Mouse (Mus musculus): ENCODE results near the gene Atp6v0e. TPM values are rescaled to one million over a fixed set of nuclear protein-coding genes. Genes with fewer than 3 reads are reported as not detected.

Gene Atp6v0e
- polyA plus RNA-seq, 1 experiment from 2014 or later: 185 TPM

DNA sequence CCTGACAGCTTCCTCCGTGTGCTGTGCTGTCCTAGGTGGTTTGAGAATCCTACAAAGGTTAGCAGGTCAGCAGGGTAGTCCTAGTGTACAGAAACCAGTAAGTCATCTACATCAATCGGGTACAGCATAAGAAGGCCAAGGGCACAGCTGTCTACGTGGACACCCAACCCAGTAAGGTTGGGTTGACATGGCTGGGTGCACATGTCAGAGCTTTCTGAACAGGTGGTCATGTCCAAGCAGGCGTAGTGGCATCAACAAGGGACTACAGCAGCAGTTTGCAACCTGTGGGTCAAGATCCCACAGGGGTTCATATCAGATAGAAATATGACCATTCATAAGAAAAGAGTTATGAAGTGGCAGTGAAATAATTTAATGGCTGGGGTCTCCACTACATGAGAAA, 2.6 kb downstream of the Atp6v0e start:
- Histone ChIP-seq H3K9ac (ENCODE audit: low read length) (no peak overlapping the region), H3K9me3 (replicated peaks; ENCODE audit: control insufficient read depth, low read length) (no peaks in the 10 kb centered on the region), H3K4me3 (ENCODE audit: low read depth, low read length) (no peak overlapping the region), H3K4me1 (ENCODE audit: control insufficient read depth, insufficient read depth, low read length) (peaks cover 7% of the 10 kb centered on the region), H3K4me2 (ENCODE audit: low read length) (no peak overlapping the region), H3K36me3 (ENCODE audit: control insufficient read depth, insufficient read depth, low read length) (no peaks in the 10 kb centered on the region), H3K27ac (ENCODE audit: low read depth, low read length) (no peak overlapping the region), H3K27me3 (replicated peaks; ENCODE audit: control insufficient read depth, insufficient read depth, low read length) (0 out of 2 replicates have a peak, but pooled peaks cover 3% of the 10 kb centered on the region)
- no peak for ATAC-seq
- no peak for DNase-seq (ENCODE audit: low spot score)
- WGBS: 85% methylated on average over 4 of the region's 4 CpGs

DNA sequence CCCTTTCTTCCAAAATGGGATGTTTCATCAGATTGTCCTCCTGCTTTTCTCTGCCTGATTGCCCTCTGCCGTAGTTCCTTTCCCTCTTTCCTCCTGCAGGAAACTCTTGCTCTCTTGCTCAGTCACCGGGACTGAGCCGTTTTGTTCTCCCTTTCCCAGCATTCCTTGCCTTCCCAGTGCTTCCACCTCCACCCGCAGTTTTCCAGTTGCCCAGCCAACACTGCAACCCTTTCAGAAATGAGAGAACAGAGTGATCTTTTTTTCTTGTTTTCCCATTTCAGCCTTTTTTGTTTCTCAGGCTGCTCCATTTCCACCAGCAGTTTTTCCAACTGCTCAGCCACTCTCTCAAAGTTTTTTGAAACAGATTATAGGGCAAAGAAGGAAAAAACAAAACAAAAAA, 8.2 kb downstream of the Atp6v0e start:
- ATAC-seq (no peak), DNase-seq (ENCODE audit: low spot score) (no peak)
- Histone ChIP-seq H3K27ac (ENCODE audit: low read depth, low read length) (no peak overlapping the region), H3K36me3 (ENCODE audit: control insufficient read depth, insufficient read depth, low read length) (no peaks in the 10 kb centered on the region), H3K4me1 (ENCODE audit: control insufficient read depth, insufficient read depth, low read length) (no peaks in the 10 kb centered on the region), H3K9me3 (replicated peaks; ENCODE audit: control insufficient read depth, low read length) (no peaks in the 10 kb centered on the region), H3K4me3 (ENCODE audit: low read depth, low read length) (no peak overlapping the region), H3K4me2 (ENCODE audit: low read length) (no peak overlapping the region), H3K27me3 (replicated peaks; ENCODE audit: control insufficient read depth, insufficient read depth, low read length) (0 out of 2 replicates have a peak, but pooled peaks cover 3% of the 10 kb centered on the region), H3K9ac (ENCODE audit: low read length) (no peak overlapping the region)
- 59% methylated on average over 4 of the region's 4 CpGs for WGBS

DNA sequence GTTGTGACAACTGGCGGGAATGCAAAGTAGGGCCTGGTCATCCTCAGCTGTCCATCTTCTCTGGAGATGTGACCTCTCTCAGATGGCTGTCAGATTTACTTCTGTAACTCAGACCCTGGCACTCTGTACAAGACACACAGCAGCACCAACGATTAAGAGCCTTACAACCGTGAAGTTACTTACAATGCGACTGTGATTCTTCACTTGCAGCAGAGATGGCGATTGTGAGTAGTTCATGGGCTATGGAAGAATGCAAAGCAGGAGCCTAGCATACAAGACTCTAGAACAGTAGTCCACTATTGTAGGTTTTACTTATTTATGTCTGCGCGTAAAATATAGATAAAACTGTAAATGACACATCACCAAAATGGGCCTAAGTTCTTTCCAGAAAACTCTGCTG, 12.8 kb downstream of the Atp6v0e start:
- no peaks in the 10 kb centered on the region for H3K36me3 ChIP-seq (ENCODE audit: control insufficient read depth, insufficient read depth, low read length)
- peak overlapping the region; percentile 80 for H3K9ac ChIP-seq (ENCODE audit: low read length)
- no peaks in the 10 kb centered on the region for H3K9me3 ChIP-seq (replicated peaks; ENCODE audit: control insufficient read depth, low read length)
- peak overlapping the region; percentile 86 for H3K4me3 ChIP-seq (ENCODE audit: low read depth, low read length)
- peak overlapping the region; percentile 79; the same call in 1 of the 2 replicates for H3K27ac ChIP-seq (ENCODE audit: low read depth, low read length)
- H3K4me1 ChIP-seq (ENCODE audit: control insufficient read depth, insufficient read depth, low read length): peaks cover 14% of the 10 kb centered on the region
- 19% methylated on average over 7 of the region's 7 CpGs for WGBS
- DNase-seq (ENCODE audit: low spot score): no peak
- no peaks in the 10 kb centered on the region for H3K27me3 ChIP-seq (replicated peaks; ENCODE audit: control insufficient read depth, insufficient read depth, low read length)
- peak; percentile 25 for ATAC-seq
- peak overlapping the region; percentile 77 for H3K4me2 ChIP-seq (ENCODE audit: low read length)

DNA sequence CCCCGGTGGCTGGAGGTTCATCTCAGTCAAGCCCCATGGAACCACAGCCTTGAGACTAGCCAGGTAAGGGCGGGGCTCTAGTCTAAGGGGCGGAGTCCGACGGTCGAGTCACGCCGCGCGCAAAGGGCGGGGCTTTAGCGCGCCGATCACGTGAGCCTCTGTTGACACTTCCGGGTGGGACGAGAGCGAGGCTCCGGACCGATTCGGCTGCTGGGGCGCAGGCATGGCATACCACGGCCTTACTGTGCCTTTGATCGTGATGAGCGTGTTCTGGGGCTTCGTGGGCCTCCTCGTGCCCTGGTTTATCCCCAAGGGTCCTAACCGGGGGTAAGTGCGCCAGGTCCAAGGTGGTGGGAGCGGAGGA, 13.2 kb downstream of the Atp6v0e start:
- H3K27ac ChIP-seq (ENCODE audit: low read depth, low read length): peak overlapping the region; percentile 79
- DNase-seq (ENCODE audit: low spot score) (peak; percentile 94), ATAC-seq (peak; percentile 97)
- WGBS: under 1% methylated on average over 30 of the region's 30 CpGs
- H3K9me3 ChIP-seq (replicated peaks; ENCODE audit: control insufficient read depth, low read length): no peaks in the 10 kb centered on the region
- no peaks in the 10 kb centered on the region for H3K36me3 ChIP-seq (ENCODE audit: control insufficient read depth, insufficient read depth, low read length)
- peak overlapping the region; percentile 80 for H3K9ac ChIP-seq (ENCODE audit: low read length)
- H3K4me3 ChIP-seq (ENCODE audit: low read depth, low read length): peak overlapping the region; percentile 86
- peaks cover 14% of the 10 kb centered on the region for H3K4me1 ChIP-seq (ENCODE audit: control insufficient read depth, insufficient read depth, low read length)
- H3K27me3 ChIP-seq (replicated peaks; ENCODE audit: control insufficient read depth, insufficient read depth, low read length): no peaks in the 10 kb centered on the region
- H3K4me2 ChIP-seq (ENCODE audit: low read length): peak overlapping the region; percentile 77

DNA sequence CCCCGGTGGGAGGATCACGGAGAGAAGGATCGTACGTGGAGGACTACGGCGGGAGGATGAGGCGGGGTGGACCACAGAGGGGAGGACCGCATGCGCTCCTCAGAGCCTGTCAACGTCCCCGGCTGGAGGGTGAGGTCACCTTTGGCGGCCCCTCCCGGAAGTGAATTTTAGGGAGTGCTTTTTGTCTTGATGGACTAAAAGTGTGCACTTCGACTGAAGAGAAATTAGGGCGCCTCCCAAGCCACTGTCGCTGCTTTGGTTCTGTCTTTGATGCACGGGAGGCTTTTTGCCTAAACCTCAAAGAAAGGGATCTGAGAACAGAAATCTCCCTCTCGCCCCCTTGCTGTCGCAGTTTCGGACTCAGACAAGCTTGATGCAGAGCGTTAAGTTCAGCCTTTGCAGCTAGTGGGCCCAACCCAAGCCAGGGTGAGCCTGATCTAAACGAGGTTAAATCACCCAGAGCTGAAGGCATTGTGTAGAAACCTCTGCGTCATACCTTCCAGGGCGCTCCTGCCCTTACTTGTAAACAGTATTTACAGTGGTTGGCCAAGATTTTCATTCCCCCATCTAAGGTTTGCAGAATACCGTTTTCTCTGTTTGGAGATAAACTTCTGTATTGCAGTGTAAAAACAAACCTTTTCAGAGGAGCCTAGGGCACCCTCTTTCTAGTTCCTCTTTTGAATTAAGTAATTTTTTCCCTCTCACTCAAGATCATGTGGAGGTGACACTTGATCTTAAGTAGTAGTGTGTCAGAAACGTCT, 13.8 kb downstream of the Atp6v0e start:
- peak overlapping the region; percentile 77 for H3K4me2 ChIP-seq (ENCODE audit: low read length)
- 3% methylated on average over 26 of the region's 26 CpGs for WGBS
- peaks cover 14% of the 10 kb centered on the region for H3K4me1 ChIP-seq (ENCODE audit: control insufficient read depth, insufficient read depth, low read length)
- no peaks in the 10 kb centered on the region for H3K36me3 ChIP-seq (ENCODE audit: control insufficient read depth, insufficient read depth, low read length)
- peak overlapping the region; percentile 79 for H3K27ac ChIP-seq (ENCODE audit: low read depth, low read length)
- H3K27me3 ChIP-seq (replicated peaks; ENCODE audit: control insufficient read depth, insufficient read depth, low read length): no peaks in the 10 kb centered on the region
- ATAC-seq (peak; percentile 88), DNase-seq (ENCODE audit: low spot score) (peak; percentile 69)
- peak overlapping the region; percentile 80 for H3K9ac ChIP-seq (ENCODE audit: low read length)
- H3K9me3 ChIP-seq (replicated peaks; ENCODE audit: control insufficient read depth, low read length): no peaks in the 10 kb centered on the region
- H3K4me3 ChIP-seq (ENCODE audit: low read depth, low read length): peak overlapping the region; percentile 86

DNA sequence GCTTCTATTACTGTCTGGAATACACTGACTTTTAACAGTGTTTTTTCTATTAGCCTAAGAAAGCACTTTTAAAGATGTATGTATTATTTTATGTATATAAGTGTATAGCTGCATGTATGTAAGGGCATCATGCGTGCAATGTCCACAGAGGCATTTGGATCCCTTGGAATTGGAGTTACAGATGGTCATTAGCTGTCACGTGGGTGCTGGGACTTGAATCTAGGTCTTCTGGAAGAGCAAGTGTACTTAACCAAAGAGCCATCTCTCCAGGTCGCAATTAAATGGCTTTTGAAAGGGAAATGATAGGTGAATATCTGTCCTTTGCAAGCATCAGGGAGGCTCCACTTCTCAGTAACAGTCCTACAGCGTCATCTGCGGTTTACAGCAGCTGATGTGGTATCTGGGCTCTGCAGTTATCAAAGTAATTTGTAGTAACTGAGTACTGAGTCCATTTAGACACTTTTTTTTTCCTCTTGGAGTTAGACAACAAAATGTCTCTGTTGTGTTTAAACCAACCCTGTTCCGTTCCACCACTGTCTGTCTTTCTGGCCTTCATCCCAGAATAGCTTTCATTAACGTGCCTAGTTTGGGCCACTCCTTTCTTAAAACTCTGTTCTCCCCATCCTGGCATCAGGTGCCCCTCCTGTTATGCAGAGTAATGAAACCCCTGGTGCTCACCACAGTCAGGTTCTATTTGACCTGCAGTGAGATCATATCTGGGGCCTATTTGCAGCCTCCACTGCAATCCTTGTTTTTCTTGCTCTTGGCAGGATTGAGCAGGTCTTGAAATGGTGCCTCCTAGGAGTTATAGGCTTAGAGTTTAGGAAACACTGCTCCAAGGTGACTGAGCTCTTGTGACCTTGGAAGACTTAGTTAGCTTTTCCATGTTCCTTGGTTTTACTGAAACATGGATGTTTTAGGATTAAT, 14.9 kb downstream of the Atp6v0e start:
- H3K9ac ChIP-seq (ENCODE audit: low read length): peak overlapping the region; percentile 80; the same call in 1 of the 2 replicates
- H3K27ac ChIP-seq (ENCODE audit: low read depth, low read length): no peak overlapping the region
- no peak for DNase-seq (ENCODE audit: low spot score)

DNA sequence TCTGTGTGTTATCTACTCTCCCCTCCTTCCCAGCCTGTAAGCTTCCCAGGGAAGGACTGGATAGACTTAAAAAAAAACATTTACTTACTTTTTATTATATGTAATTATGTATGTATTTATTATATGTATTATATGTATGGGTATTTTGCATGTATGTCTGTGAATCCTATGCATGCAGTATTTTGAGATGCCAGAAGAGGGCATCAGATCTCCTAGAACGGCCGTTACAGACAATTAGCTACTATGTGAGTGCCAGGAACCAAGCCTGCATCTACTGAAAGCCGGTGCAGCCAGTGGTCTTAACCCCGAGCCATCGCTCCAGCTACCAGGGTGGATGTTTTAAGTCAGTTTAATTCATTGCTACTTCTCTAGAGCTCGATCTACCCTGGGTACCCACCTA, 18.2 kb downstream of the Atp6v0e start:
- Histone ChIP-seq H3K9ac (ENCODE audit: low read length) (no peak overlapping the region), H3K9me3 (replicated peaks; ENCODE audit: control insufficient read depth, low read length) (no peaks in the 10 kb centered on the region), H3K27ac (ENCODE audit: low read depth, low read length) (no peak overlapping the region), H3K4me2 (ENCODE audit: low read length) (no peak overlapping the region), H3K4me1 (ENCODE audit: control insufficient read depth, insufficient read depth, low read length) (peaks cover 14% of the 10 kb centered on the region), H3K36me3 (ENCODE audit: control insufficient read depth, insufficient read depth, low read length) (peaks cover 21% of the 10 kb centered on the region; the same call in 1 of the 2 replicates), H3K4me3 (ENCODE audit: low read depth, low read length) (no peak overlapping the region), H3K27me3 (replicated peaks; ENCODE audit: control insufficient read depth, insufficient read depth, low read length) (no peaks in the 10 kb centered on the region)
- ATAC-seq: no peak
- 87% methylated on average over 6 of the region's 6 CpGs for WGBS
- no peak for DNase-seq (ENCODE audit: low spot score)

More for the DNA sequence above, 14.9 kb downstream of the Atp6v0e start:
- Histone ChIP-seq H3K4me1 (ENCODE audit: control insufficient read depth, insufficient read depth, low read length) (peaks cover 14% of the 10 kb centered on the region), H3K27me3 (replicated peaks; ENCODE audit: control insufficient read depth, insufficient read depth, low read length) (no peaks in the 10 kb centered on the region), H3K9me3 (replicated peaks; ENCODE audit: control insufficient read depth, low read length) (no peaks in the 10 kb centered on the region), H3K36me3 (ENCODE audit: control insufficient read depth, insufficient read depth, low read length) (0 out of 2 replicates have a peak, but pooled peaks cover 4% of the 10 kb centered on the region), H3K4me3 (ENCODE audit: low read depth, low read length) (no peak overlapping the region), H3K4me2 (ENCODE audit: low read length) (peak overlapping the region; percentile 77)
- no peak for ATAC-seq
- WGBS: 78% methylated on average over 7 of the region's 7 CpGs

DNA sequence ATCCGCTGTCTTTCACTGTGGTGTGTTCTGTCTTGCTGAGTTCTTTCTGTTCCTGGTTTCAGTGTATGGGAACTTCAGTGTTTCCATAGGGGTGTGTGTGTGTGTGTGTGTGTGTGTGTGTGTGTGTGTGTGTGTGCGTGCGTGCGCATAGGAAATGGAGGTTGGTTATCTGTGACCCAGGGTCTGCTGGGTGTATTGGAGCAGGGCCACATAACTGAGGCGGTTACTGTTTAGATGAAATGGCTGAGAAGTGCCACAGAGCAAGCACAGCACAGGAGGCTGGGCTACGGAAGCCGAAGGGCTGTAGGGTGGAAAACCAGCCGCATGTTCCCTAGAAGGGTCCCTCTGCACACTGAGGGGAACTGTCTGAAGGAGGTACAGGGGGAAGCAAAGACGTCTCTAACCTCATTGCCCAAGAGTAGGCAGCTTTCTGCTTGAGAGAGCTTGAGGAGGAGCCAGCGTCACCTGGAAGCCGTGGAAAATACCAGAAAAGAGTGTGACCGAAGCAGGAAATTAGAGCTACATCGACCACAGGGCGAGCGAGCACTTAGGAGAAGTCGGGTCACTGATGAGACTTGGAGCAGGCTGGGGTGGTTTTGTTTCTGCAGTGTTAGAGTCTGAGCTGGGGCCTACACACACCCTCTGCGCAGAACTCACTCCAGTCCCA, 23.4 kb downstream of the Atp6v0e start:
- H3K4me3 ChIP-seq (ENCODE audit: low read depth, low read length): no peak overlapping the region

More for the DNA sequence above, 23.4 kb downstream of the Atp6v0e start:
- no peak overlapping the region for H3K9ac ChIP-seq (ENCODE audit: low read length)
- no peak overlapping the region for H3K4me2 ChIP-seq (ENCODE audit: low read length)
- H3K36me3 ChIP-seq (ENCODE audit: control insufficient read depth, insufficient read depth, low read length): peaks cover 21% of the 10 kb centered on the region; the same call in 1 of the 2 replicates
- ATAC-seq (no peak), DNase-seq (ENCODE audit: low spot score) (no peak)
- H3K27me3 ChIP-seq (replicated peaks; ENCODE audit: control insufficient read depth, insufficient read depth, low read length): no peaks in the 10 kb centered on the region
- 87% methylated on average over 17 of the region's 17 CpGs for WGBS
- no peak overlapping the region for H3K27ac ChIP-seq (ENCODE audit: low read depth, low read length)
- H3K9me3 ChIP-seq (replicated peaks; ENCODE audit: control insufficient read depth, low read length): no peaks in the 10 kb centered on the region
- H3K4me1 ChIP-seq (ENCODE audit: control insufficient read depth, insufficient read depth, low read length): peaks cover 24% of the 10 kb centered on the region

Measured in forebrain, embryonic 14.5 days (tissue).